Mouse (Mus musculus) spleen, adult 2 months (tissue): ENCODE results near the gene Cdkn2c. TPM values are rescaled to one million over a fixed set of nuclear protein-coding genes. Genes with fewer than 3 reads are reported as not detected.
A peak's percentile ranks its signal among the peaks of the same experiment; 100 is the strongest.

ENCODE experiments used
- DNase-seq, 2 experiments: peaks; one replicate each; pipeline versions ENCODE4 v3.0.0 to v3.0.0-alpha.2; 2012 to 2021; ENCODE audit warnings: low spot score in 2 of 2, low read depth in 1 of 2
- H3K27ac ChIP-seq: fragments of 200-500 bp; 2 replicates; pipeline ENCODE4 v1.5.1; 2012; ENCODE audit warnings: low read length, inconsistent platforms; ENCODE audit not compliant: insufficient read depth
- H3K27me3 ChIP-seq: fragments of 200-500 bp; 2 replicates; pipeline ENCODE4 v1.6.1; 2012; ENCODE audit warnings: mild to moderate bottlenecking, moderate library complexity, low read length, inconsistent platforms; ENCODE audit not compliant: control insufficient read depth, insufficient read depth
- H3K36me3 ChIP-seq: fragments of 200-500 bp; 2 replicates; pipeline ENCODE4 v1.6.1; 2012; ENCODE audit warnings: mild to moderate bottlenecking, low read length, inconsistent platforms; ENCODE audit not compliant: control insufficient read depth, insufficient read depth
- H3K4me1 ChIP-seq: fragments of 200-500 bp; 2 replicates; pipeline ENCODE4 v1.6.1; 2011; ENCODE audit warnings: inconsistent platforms; ENCODE audit not compliant: control insufficient read depth, insufficient read depth, insufficient read length
- H3K4me3 ChIP-seq: fragments of 200-500 bp; 2 replicates; pipeline ENCODE4 v1.5.1; 2011; ENCODE audit warnings: mild to moderate bottlenecking, inconsistent platforms; ENCODE audit not compliant: insufficient read depth, insufficient read length; ENCODE audit errors: extremely low read depth
- CTCF ChIP-seq: fragments of 200-500 bp; IDR thresholded peaks from 2 replicates; pipeline ENCODE4 v1.5.1; 2011; ENCODE audit warnings: mild to moderate bottlenecking, inconsistent platforms; ENCODE audit not compliant: insufficient read depth, insufficient read length, insufficient replicate concordance; ENCODE audit errors: extremely low read depth
- POLR2A ChIP-seq: fragments of 200-500 bp; IDR thresholded peaks from 2 replicates; pipeline ENCODE4 v1.6.1; 2011; ENCODE audit warnings: low read depth, low read length, inconsistent platforms
- WGBS: fragments of 180-500 bp; shearing (Covaris S2); methylation state at CpG from one replicate; pipeline ENCODE4 v1.1.7; 2018; 5-methylcytosine and 5-hydroxymethylcytosine counted together
- polyA plus RNA-seq: library from polyadenylated mRNA; depleted of rRNA; stranded (reverse); fragments of >200 nt; gene quantifications from 2 replicates; pipeline ENCODE4 v1.2.3, GENCODE M21; 2012

The Cdkn2c gene
- polyA plus RNA-seq, 1 experiment = 6.2 TPM

- Histone ChIP-seq H3K36me3 (no peaks in the 10 kb centered on the region), H3K27me3 (no peaks in the 10 kb centered on the region), H3K27ac (peak within 1 kb of the TSS; percentile 91), H3K4me3 (peak within 1 kb of the TSS; percentile 74), H3K4me1 (no peaks in the 10 kb centered on the region)
- under 1% methylated on average over 99 of the region's 107 CpGs for WGBS
- TF ChIP-seq CTCF (peak; percentile 17; the same call in 1 of the 2 replicates), POLR2A (peak; percentile 86)
- DNase-seq = peak; percentile 91 to 98
Observed at GRCm38 (mm10) chr4:109676218-109677215, 9.5 kb upstream of the Cdkn2c start, which contains the start of gene Faf1. Gene Faf1, plus strand, starts transcription at chr4:109676588.

DNA sequence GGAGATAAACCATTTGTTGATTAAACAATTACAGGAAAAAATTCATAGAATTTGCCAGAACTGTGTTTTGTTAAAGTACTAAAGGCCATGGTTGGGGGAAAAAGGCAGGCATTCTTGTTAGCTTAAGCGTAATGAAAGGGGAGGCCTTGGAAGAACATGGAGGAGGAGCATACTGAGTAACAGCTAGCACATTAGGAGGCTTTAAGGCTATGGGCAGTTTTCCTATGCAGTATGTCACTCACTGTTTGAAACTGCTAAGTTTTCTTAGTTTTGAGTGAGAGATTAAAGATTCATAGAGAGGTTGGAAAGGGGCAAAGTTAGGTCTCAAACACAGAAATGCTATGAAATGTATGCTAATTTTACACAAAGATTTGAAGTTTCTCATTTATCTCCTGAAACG lies 7.1 kb upstream of the Cdkn2c start:
- Histone ChIP-seq H3K4me1 (no peaks in the 10 kb centered on the region), H3K27me3 (no peaks in the 10 kb centered on the region), H3K27ac (no peak overlapping the region), H3K4me3 (no peak overlapping the region), H3K36me3 (no peaks in the 10 kb centered on the region)
- WGBS = 86% methylated on average over 2 of the region's 2 CpGs
- DNase-seq = no peak
- TF ChIP-seq POLR2A (no peak), CTCF (no peak)

- DNase-seq = no peak
- WGBS = 89% methylated on average over 1 of the region's 1 CpGs
- TF ChIP-seq CTCF = no peak
- no peak for TF ChIP-seq POLR2A
Observed at GRCm38 (mm10) chr4:109671941-109672340, 5.0 kb upstream of the Cdkn2c start.

GRCm38 (mm10) chr4:109670213-109670612 lies 3.2 kb upstream of the Cdkn2c start:
- H3K4me1 ChIP-seq = no peaks in the 10 kb centered on the region
- no peak overlapping the region for H3K27ac ChIP-seq
- no peaks in the 10 kb centered on the region for H3K36me3 ChIP-seq
- no peaks in the 10 kb centered on the region for H3K27me3 ChIP-seq
- 60% methylated on average over 2 of the region's 2 CpGs for WGBS
- no peak for DNase-seq
- H3K4me3 ChIP-seq = no peak overlapping the region
- TF ChIP-seq CTCF (no peak), POLR2A (no peak)

More at GRCm38 (mm10) chr4:109671941-109672340, 5.0 kb upstream of the Cdkn2c start:
- Histone ChIP-seq H3K36me3 (no peaks in the 10 kb centered on the region), H3K27me3 (no peaks in the 10 kb centered on the region), H3K4me1 (no peaks in the 10 kb centered on the region), H3K4me3 (no peak overlapping the region), H3K27ac (no peak overlapping the region)

DNA sequence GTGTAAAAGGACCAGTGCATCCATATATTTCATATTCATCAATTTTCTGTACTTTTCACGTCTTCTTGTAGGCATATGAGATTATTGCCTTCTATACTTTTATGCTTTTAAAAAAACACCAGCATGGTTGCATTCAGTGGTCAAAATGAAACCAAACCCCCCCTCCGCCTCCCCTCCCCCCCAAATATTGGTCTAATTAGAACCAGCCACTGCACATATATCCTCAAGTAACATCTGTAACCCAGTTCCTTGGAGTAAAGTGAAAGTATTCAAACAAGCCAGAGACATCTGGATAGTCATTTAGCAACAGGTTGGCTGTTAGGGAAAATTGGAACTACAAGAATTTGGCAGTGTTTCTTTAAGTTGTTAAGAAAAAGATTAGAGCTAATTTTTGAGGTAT lies 529 bp upstream of the Cdkn2c start:
- H3K36me3 ChIP-seq = no peaks in the 10 kb centered on the region
- WGBS = 48% methylated on average over 2 of the region's 2 CpGs
- no peaks in the 10 kb centered on the region for H3K4me1 ChIP-seq
- no peak overlapping the region for H3K27ac ChIP-seq
- H3K4me3 ChIP-seq = no peak overlapping the region
- DNase-seq = no peak
- TF ChIP-seq CTCF (no peak), POLR2A (no peak)
- no peaks in the 10 kb centered on the region for H3K27me3 ChIP-seq

GRCm38 (mm10) chr4:109665982-109666460 lies 968 bp downstream of the Cdkn2c start:
- Histone ChIP-seq H3K4me1 (no peaks in the 10 kb centered on the region; the same call in 1 of the 2 replicates), H3K27me3 (no peaks in the 10 kb centered on the region), H3K27ac (peak overlapping the region; percentile 59), H3K4me3 (peak overlapping the region; percentile 74), H3K36me3 (no peaks in the 10 kb centered on the region)
- under 1% methylated on average over 48 of the region's 49 CpGs for WGBS
- peak in 1 of 2 experiments; percentile 47 for DNase-seq
- TF ChIP-seq POLR2A (no peak), CTCF (no peak)

DNA sequence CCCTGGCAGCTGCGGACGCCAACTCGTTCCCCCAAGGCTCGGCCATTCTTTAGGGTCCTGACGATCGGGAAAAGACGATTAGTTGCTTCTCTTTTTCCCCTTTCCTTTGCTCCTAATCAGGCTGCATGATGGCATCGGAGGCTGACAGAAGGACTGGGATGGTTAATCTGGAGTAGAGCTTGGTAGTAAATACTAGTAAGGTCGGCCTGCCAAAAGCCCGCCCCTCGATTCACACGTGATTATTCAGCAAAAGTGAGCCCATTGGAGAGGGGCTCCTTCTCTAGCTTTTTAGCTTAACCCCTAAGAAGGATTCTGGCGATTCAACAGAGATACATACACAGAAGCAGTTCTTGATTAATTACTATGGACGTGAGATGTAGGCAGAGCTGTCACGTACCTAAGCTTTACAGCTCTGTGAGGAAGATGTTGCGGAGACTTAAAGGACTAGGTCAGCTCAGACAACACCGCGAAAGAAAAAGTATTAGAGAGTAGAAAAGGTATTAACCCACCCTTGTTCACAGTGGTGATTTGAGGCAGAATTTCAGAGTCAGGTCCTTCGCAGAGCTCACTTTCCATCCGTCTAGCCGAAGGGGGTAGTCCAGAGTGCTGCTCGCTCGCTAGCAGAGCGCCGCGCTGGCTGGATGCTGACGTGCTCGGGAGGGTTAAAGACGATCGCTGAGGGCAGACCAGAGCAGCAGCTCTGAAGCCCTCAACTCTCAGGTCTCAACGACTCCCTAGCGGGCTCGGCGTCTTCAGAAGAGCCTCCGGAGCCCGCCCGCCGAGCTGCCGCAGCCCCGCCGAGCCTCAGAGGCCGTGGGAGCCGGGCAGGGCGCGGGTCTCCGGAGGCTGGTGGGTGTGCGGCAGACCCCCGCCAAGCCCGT lies 1.6 kb downstream of the Cdkn2c start:
- under 1% methylated on average over 47 of the region's 49 CpGs for WGBS
- Histone ChIP-seq H3K4me1 (no peaks in the 10 kb centered on the region; the same call in 1 of the 2 replicates), H3K27ac (peak overlapping the region; percentile 61), H3K36me3 (no peaks in the 10 kb centered on the region), H3K27me3 (no peaks in the 10 kb centered on the region), H3K4me3 (peak overlapping the region; percentile 74)
- TF ChIP-seq POLR2A (no peak; the same call in 1 of the 2 replicates), CTCF (no peak)
- DNase-seq = peak in 1 of 2 experiments; percentile 43
